Mouse (Mus musculus): Measurements from ENCODE around the gene Pmis2.

- no peak for TF ChIP-seq HCFC1 (IDR thresholded peaks at IDR 0.05; ENCODE audit: borderline replicate concordance, insufficient read depth, low read length)
- TF ChIP-seq MAFK (IDR thresholded peaks at IDR 0.05; ENCODE audit: insufficient read depth, low read depth, low read length) = no peak
Measured at GRCm38 (mm10) chr7:30625530-30626384, 45.6 kb downstream of the Pmis2 start, which contains the start of gene Cox6b1.
